Mouse (Mus musculus): ENCODE results near the gene Hunk. TPM values are rescaled to one million over a fixed set of nuclear protein-coding genes. Genes with fewer than 3 reads are reported as not detected.

The Hunk gene
- total RNA-seq (2021): 4.8 and 6.2 TPM in 2 replicates
- long read RNA-seq, experiment 1, full-length matches to known transcripts: 4 of 7 reads
- long read RNA-seq, experiment 1, partial matches to known transcripts: 1 of 7 reads
- long read RNA-seq, experiment 1, other reads (novel, unspliced or antisense): 2 of 7 reads
- long read RNA-seq, experiment 2, partial matches to known transcripts: 0 of 1 reads
- long read RNA-seq, experiment 2, other reads (novel, unspliced or antisense): 1 of 1 reads

- peak; percentile 84 for DNase-seq
Measured at GRCm38 (mm10) chr16:90385688-90386513, at the start of gene Hunk. Hunk (plus strand) TSS chr16:90386013.

DNA sequence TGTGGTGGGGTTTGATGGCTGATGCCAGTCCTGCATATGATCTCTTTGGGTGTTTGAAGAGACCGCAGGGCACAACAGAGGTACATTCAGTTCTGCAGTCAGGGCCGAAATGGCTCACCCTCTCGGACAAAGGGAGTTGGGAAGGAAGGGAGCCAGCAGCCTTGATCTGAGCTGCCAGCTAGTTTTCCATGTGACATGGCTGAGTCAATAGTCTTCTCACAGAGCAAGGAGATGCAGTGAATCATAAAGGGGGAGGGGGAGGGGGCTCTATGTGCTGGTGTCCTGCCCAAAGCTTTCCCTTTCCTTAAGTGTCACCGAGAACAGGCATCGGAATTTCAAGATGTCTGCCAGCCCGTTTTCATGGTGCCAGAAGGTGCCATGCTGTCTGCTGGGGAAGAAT lies 46.8 kb upstream of the Hunk start:
- peak; percentile 53 for DNase-seq

DNA sequence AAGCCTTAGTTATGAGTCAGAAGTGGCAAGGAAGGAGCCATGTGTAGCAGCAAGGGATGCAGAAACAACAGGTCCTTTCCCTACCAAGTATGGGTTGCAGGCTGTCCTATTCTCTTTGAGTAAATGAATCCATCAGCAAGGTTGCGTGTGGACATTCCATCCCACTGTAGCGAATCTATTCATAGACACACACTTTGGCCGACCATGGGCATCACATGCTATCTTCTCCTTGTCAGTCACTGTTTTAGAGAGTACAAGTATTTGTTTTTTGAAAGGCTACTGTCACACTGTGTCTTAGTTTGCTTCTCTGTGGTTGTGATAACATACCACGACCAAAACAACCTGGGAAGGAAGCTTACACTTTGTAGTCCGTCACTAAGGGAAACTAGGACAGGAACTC lies 44.7 kb upstream of the Hunk start:
- no peak for DNase-seq

DNA sequence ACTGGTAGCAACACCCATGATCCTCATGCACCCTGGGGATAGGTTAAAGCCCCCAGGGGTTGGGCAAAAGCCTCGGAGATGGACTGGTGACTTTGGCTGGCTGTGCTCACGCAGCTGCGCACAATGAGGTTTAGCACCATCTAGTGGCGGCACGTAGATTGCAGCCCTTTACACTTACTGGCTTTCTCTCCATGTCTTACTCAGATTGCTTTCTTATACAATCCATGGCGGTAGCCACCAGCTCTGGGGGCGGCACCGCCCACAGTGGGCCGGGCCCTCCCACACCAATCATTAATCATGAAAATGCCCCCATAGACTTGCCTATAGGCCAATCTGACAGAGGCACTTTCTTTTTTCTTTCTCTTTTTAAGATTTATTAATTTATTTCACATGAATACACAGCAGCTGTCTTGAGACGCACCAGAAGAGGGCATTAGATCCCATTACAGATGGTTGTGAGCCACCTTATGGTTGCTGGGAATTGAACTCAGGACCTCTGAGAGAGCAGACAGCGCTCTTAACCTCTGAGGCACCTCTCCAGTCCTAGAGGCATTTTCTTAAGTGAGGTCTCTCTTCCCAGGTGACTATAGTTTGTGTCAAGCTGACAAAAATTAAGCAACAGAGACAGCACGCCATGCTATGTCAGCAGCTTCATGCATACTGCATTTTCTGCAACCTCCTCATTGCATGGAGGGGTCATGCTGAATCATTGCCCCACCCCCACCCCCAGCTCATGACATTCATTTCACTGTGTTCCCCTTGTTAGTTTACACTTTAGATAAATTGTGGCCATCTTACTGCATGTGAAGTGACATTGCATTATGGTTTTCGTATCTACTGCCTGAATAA lies 35.9 kb upstream of the Hunk start:
- DNase-seq: peak; percentile 70

- no peak for DNase-seq
Measured at GRCm38 (mm10) chr16:90351726-90352125, 34.1 kb upstream of the Hunk start.

GRCm38 (mm10) chr16:90352691-90353090 lies 33.1 kb upstream of the Hunk start:
- no peak for DNase-seq

DNA sequence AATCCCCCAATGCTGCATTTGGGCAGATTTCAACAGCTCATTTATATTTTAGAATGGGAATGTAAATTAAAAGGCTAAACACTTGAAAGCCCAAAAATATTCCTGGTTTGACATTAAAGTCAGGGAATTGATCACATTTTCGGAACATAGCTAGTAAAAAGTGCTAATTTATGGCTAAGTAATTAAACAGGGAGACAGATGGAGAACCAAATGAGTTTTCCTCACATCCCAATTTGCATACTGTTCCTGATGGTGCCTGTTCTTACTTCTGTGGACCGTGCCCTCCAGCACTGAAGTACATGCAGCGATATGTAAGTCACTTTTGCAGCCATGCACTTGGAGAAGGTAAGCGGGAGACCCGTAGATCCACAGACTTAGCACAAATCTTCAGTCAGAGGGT lies 32.7 kb upstream of the Hunk start:
- no peak for DNase-seq

- DNase-seq: no peak
Measured at GRCm38 (mm10) chr16:90359329-90359728, 26.5 kb upstream of the Hunk start.

- DNase-seq: no peak
Measured at GRCm38 (mm10) chr16:90359750-90360149, 26.1 kb upstream of the Hunk start.

- DNase-seq: no peak
Measured at GRCm38 (mm10) chr16:90360327-90360726, 25.5 kb upstream of the Hunk start.

DNA sequence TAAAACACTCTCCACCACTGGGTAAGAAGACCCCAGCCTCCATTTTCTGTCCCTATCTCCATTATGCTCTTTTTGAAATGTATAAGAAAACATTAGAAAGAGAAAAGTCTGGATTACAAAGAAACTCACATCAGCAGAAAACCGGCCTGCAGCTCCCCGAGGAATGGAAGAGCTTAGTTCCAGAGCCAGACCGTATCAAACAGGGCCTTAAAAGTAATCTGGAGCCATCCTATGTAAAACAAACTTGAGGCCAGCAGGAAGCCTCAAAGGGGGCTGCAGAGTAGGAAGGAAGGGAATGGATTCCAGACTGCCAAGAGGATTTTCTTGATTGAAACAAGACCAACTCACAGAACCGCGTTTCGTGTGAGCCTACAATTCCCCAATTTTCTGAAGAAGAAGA lies 22.9 kb upstream of the Hunk start:
- no peak for DNase-seq

DNA sequence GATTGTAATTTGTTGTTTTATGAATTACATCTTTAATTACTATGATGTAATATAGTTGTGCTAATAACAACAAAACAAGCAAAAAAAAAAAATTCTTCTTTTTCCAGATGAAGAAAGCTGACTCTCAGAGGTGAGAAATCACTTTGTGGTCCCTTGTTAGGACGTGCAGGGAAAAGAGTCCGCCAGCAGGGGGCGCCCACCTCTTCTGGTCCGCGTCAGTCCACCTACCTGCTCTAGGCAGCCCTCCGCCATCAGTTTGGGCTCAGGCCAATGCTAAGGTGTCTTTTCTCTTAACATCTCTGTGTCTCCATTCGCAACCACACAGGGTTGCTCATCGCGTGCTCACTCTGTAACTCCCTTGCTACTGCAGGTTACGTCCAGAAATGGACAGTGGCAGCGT lies 5.9 kb upstream of the Hunk start:
- DNase-seq: peak; percentile 89

DNA sequence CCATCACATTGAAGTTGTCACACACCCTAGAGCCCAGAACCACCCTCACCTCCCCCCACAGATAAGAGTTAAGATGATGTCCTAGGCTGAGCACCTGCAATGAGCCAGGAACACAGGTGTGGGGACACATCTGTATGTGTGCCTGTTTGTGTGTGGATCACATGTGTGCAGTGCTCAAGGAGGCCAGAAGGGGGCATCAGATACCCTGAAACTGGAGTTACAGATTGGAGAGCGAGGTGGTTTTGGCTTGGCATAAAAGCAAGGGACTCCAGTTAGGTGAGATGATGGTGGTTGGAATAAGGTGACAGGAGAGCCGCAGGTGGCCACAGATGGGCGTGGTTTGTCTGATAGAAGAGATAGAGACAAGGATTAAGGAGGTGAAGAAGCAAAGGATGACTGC lies 4.2 kb upstream of the Hunk start:
- peak; percentile 45 for DNase-seq

DNA sequence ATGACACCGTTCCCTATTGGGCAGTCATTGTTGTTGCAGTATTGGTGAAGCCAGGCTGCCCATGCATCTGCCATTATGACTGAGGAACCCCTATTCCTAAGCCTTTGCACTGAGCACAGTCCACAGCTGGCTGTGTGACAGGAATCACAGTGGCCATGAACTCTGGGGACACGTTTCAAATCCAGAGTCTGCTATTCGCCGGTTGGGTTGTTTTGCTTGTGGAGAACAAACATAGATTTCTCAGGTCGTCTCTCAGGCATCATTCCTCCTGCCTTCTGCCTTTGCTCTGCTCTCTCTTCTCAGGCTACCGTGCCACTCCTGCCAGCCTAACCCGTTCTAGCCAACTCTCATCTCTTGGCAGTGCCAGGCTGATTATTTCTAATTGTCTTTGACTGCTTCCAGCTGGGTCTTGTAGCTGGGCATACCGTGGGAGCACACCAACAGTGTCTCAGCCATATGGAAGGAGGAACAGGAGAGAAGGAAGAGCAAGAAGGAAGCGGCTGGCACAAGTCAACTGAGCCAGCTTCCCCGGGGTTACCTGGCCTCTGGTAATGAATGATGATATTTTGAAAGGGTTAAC lies 3.0 kb upstream of the Hunk start:
- DNase-seq: no peak

- peak; percentile 36 for DNase-seq
Measured at GRCm38 (mm10) chr16:90384058-90384457, 1.8 kb upstream of the Hunk start.

DNA sequence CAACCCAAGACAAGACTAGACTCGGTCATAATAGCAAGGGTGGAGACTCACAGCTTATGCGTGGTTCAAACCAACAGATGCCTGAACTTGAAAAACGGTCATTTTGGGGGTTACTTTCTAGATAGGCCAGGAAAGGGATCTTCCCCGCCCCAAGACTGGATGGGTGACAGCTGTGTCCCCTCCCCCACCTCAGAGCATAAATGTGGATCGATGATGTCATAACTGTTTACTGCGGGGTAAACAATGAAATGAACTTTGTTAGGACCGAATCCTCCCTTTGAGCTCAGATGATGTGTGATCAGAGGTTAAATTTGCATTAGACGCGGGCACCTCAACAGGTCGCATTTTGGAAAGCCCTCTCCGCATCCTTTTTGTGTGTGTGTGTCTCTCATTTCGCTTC lies 967 bp upstream of the Hunk start:
- no peak for DNase-seq

- DNase-seq: no peak
Measured at GRCm38 (mm10) chr16:90385326-90385687, 506 bp upstream of the Hunk start.

GRCm38 (mm10) chr16:90386514-90387160 lies 824 bp downstream of the Hunk start:
- peak; percentile 68 for DNase-seq

DNA sequence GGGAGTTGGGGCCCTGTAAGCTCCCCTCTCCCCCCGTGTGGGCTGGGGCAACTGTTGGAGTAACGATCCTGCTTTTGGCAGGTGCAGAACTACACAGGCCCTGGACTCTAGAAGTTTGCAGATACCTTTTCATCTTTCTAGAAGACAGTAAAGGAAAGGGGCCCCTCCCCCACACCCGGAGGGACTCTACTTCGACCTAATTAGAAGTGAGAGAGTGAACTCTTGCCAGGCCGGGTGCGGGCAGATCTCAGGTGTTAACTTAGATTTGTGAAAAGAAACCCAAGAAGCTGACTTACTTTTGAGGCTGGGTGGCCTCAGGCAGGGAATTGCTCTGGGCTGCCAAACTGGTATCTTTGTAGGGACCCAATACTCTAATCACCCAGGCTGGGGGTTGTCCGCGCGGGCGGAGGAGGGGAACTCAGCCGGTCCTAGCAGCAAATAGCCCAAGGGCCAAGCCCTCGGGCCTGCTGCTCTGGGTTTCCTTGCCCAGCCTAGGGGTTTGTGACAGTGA lies 1.4 kb downstream of the Hunk start:
- peak; percentile 41 for DNase-seq

DNA sequence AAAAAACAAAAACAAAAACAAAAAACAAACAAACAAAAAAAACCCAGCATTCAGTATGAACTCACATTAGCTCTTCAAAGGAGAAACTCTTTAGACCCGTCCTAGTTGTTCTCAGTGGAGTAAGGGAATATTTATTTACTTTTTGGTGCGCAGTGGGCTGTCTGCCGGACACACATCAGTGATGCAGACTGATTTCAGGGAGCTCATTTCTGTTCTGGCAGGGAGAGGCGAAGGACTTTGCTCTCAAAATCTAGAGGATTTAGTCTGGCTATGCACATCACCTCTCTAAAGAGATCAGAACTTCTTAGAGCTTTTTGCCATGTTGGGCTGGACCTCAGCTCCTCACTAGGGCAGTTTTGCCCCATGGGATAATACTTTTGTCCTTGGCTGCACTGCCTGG lies 2.1 kb downstream of the Hunk start:
- DNase-seq: no peak

- no peak for DNase-seq
Measured at GRCm38 (mm10) chr16:90389103-90389750, 3.4 kb downstream of the Hunk start.

Data from adrenal gland, postnatal 14 days (tissue).